Mouse (Mus musculus): ENCODE results near the gene Ifrd1.

Ifrd1 gene
- long read RNA-seq, experiment 1, transcript Ifrd1-201 (12 exons, 3,378 nt) = major isoform, 29 of 44 reads
- long read RNA-seq, experiment 1, partial matches to known transcripts = 5 of 44 reads
- long read RNA-seq, experiment 1, other reads (novel, unspliced or antisense) = 8 of 44 reads
- long read RNA-seq, experiment 2, transcript Ifrd1-201 (12 exons, 3,378 nt) = major isoform, 39 of 65 reads
- long read RNA-seq, experiment 2, partial matches to known transcripts = 17 of 65 reads
- long read RNA-seq, experiment 2, other reads (novel, unspliced or antisense) = 7 of 65 reads

GRCm38 (mm10) chr12:40248454-40249180 lies at the start of gene Ifrd1:
Gene Ifrd1 (minus strand): TSS chr12:40248504.
- intact Hi-C loops (cut with DNase I) = no loop called here

GRCm38 (mm10) chr12:40286539-40286938 lies 38.2 kb upstream of the Ifrd1 start:
- intact Hi-C loops (cut with DNase I) = no loop called here

GRCm38 (mm10) chr12:40280596-40281325 lies 32.5 kb upstream of the Ifrd1 start:
- intact Hi-C loops (cut with DNase I) = no loop called here

- intact Hi-C loops (cut with DNase I) = no loop called here
These were observed 29.3 kb upstream of the Ifrd1 start for GRCm38 (mm10) chr12:40277581-40277980.

GRCm38 (mm10) chr12:40274931-40275330 lies 26.6 kb upstream of the Ifrd1 start:
- intact Hi-C loops (cut with DNase I) = no loop called here

GRCm38 (mm10) chr12:40273339-40273738 lies 25.0 kb upstream of the Ifrd1 start:
- intact Hi-C loops (cut with DNase I) = no loop called here

- intact Hi-C loops (cut with DNase I) = no loop called here
These were observed 24.4 kb upstream of the Ifrd1 start for GRCm38 (mm10) chr12:40272710-40273109.

- intact Hi-C loops (cut with DNase I) = no loop called here
These were observed 20.0 kb upstream of the Ifrd1 start for GRCm38 (mm10) chr12:40268313-40268712.

GRCm38 (mm10) chr12:40263712-40264111 lies 15.4 kb upstream of the Ifrd1 start:
- intact Hi-C loops (cut with DNase I) = no loop called here

- intact Hi-C loops (cut with DNase I) = no loop called here
These were observed 14.7 kb upstream of the Ifrd1 start for GRCm38 (mm10) chr12:40263006-40263405.

- intact Hi-C loops (cut with DNase I) = loop anchor here (5.0 kb wide), 2 partner anchors 184 to 559 kb away; no protein-coding TSS in a partner anchor
These were observed 10.2 kb upstream of the Ifrd1 start for GRCm38 (mm10) chr12:40258462-40259000.

GRCm38 (mm10) chr12:40257226-40257625 lies 8.9 kb upstream of the Ifrd1 start:
- intact Hi-C loops (cut with DNase I) = loop anchor here (2.0 to 5.0 kb wide), 3 partner anchors 185 to 560 kb away; no protein-coding TSS in a partner anchor

- intact Hi-C loops (cut with DNase I) = loop anchor here (2.0 to 5.0 kb wide), 3 partner anchors 186 to 561 kb away; no protein-coding TSS in a partner anchor
These were observed 8.2 kb upstream of the Ifrd1 start for GRCm38 (mm10) chr12:40256543-40256942.

- intact Hi-C loops (cut with DNase I) = loop anchor here (2.0 to 5.0 kb wide), 3 partner anchors 186 to 561 kb away; no protein-coding TSS in a partner anchor
These were observed 7.7 kb upstream of the Ifrd1 start for GRCm38 (mm10) chr12:40256033-40256432.

GRCm38 (mm10) chr12:40255310-40255709 lies 7.0 kb upstream of the Ifrd1 start:
- intact Hi-C loops (cut with DNase I) = loop anchor here (5.0 kb wide), 2 partner anchors 187 to 562 kb away; no protein-coding TSS in a partner anchor

- intact Hi-C loops (cut with DNase I) = loop anchor here (5.0 kb wide), 2 partner anchors 188 to 563 kb away; no protein-coding TSS in a partner anchor
These were observed 6.4 kb upstream of the Ifrd1 start for GRCm38 (mm10) chr12:40254729-40255128.

GRCm38 (mm10) chr12:40253241-40253640 lies 4.9 kb upstream of the Ifrd1 start:
- intact Hi-C loops (cut with DNase I) = no loop called here

- intact Hi-C loops (cut with DNase I) = no loop called here
These were observed 2.0 kb upstream of the Ifrd1 start for GRCm38 (mm10) chr12:40250256-40250655.

GRCm38 (mm10) chr12:40247976-40248375 lies 328 bp downstream of the Ifrd1 start:
- intact Hi-C loops (cut with DNase I) = no loop called here

- intact Hi-C loops (cut with DNase I) = no loop called here
These were observed 920 bp downstream of the Ifrd1 start for GRCm38 (mm10) chr12:40247384-40247783.

- intact Hi-C loops (cut with DNase I) = no loop called here
These were observed 2.8 kb downstream of the Ifrd1 start for GRCm38 (mm10) chr12:40245434-40245970.
